In genomic region chr10:45472431-45473142, GRCm38 (mm10) we compare ENCODE assay signal across 15 mouse cellular contexts. TPM values are rescaled to one million over a fixed set of nuclear protein-coding genes. Genes with fewer than 3 reads are reported as not detected.
A peak's percentile ranks its signal among the peaks of the same experiment; 100 is the strongest.
DNase-seq lines count a peak whose midpoint lies in the region; ATAC-seq and TF ChIP-seq lines count a peak whose summit lies in the region.
"Had no signal": no experiment of that assay in that cellular context is flagged by ENCODE, and none has a peak within 500 bp of the region (broad histone marks: within the 10 kb centered on the region; RNA-seq: fewer than 3 reads in every experiment).

No protein-coding gene starts in this region.

- H3K4me1 ChIP-seq in heart, embryonic 12.5 days (replicated peaks): peaks cover 9% of the 10 kb centered on the region
- peaks cover 68% of the 10 kb centered on the region for H3K4me1 ChIP-seq in midbrain, embryonic 10.5 days
- H3K4me1 ChIP-seq in midbrain, postnatal 0 days (ENCODE audit: insufficient read depth, low read length): no peaks in the 10 kb centered on the region
- H3K4me1 ChIP-seq in embryonic facial prominence, embryonic 14.5 days (ENCODE audit: control insufficient read depth, insufficient read depth, low read length): peaks cover 4% of the 10 kb centered on the region
- H3K4me1 ChIP-seq in midbrain, embryonic 15.5 days: peaks cover 28% of the 10 kb centered on the region

- H3K27me3 ChIP-seq in heart, embryonic 12.5 days (replicated peaks): no peaks in the 10 kb centered on the region
- H3K27me3 ChIP-seq in midbrain, embryonic 10.5 days (ENCODE audit: low read depth, poor library complexity, severe bottlenecking): no peaks in the 10 kb centered on the region
- peaks cover 6% of the 10 kb centered on the region for H3K27me3 ChIP-seq in midbrain, postnatal 0 days (ENCODE audit: insufficient read depth, low read length)
- peaks cover 28% of the 10 kb centered on the region for H3K27me3 ChIP-seq in embryonic facial prominence, embryonic 14.5 days (replicated peaks; ENCODE audit: control insufficient read depth, insufficient read depth, low read length)
- H3K27me3 ChIP-seq in midbrain, embryonic 15.5 days (replicated peaks): peaks cover 13% of the 10 kb centered on the region

- no peak for TF ChIP-seq CTCF in midbrain, postnatal 0 days (IDR thresholded peaks at IDR 0.05)

- H3K9ac ChIP-seq in heart, embryonic 12.5 days: peak overlapping the region; percentile 37; the same call in 1 of the 2 replicates
- H3K9ac ChIP-seq in midbrain, postnatal 0 days (replicated peaks; ENCODE audit: low read length, poor library complexity, severe bottlenecking): no peak overlapping the region
- no peak overlapping the region for H3K9ac ChIP-seq in embryonic facial prominence, embryonic 14.5 days (ENCODE audit: low read depth, low read length)
- no peak overlapping the region for H3K9ac ChIP-seq in midbrain, embryonic 15.5 days
- H3K9ac ChIP-seq: embryonic facial prominence, embryonic 15.5 days had no signal

- intact Hi-C loops in heart, postnatal 14 days (cut with DNase I): no loop called here

- no peak for ATAC-seq in heart, embryonic 12.5 days (ENCODE audit: insufficient number of reproducible peaks, low FRiP score)
- ATAC-seq in midbrain, postnatal 0 days (ENCODE audit: low FRiP score): no peak
- no peak for ATAC-seq in embryonic facial prominence, embryonic 14.5 days (ENCODE audit: low read depth)
- no peak for ATAC-seq in midbrain, embryonic 15.5 days (replicated peaks)
- no peak for ATAC-seq in CD4-positive, CD25-positive, alpha-beta regulatory T cell, adult 4 months

- DNase-seq in heart, postnatal 14 days: no peak
- no peak for DNase-seq in midbrain, embryonic 10.5 days (ENCODE audit: low spot score)
- no peak for DNase-seq in midbrain, postnatal 0 days (ENCODE audit: low spot score)
- no peak for DNase-seq in embryonic facial prominence, embryonic 14.5 days (ENCODE audit: low spot score)
- DNase-seq: cerebellum, adult 18-20 months; kidney, postnatal 36 days; lung, postnatal 14 days; right cerebral cortex, adult 18-20 months; thymus, adult 2 months had no signal

- peak overlapping the region; percentile 56 for H3K4me3 ChIP-seq in heart, embryonic 12.5 days
- H3K4me3 ChIP-seq in midbrain, embryonic 10.5 days: peak overlapping the region; percentile 54
- no peak overlapping the region for H3K4me3 ChIP-seq in midbrain, postnatal 0 days (ENCODE audit: low read depth, low read length)
- no peak overlapping the region for H3K4me3 ChIP-seq in embryonic facial prominence, embryonic 14.5 days (ENCODE audit: low read depth, low read length)
- H3K4me3 ChIP-seq in midbrain, embryonic 15.5 days: no peak overlapping the region
- H3K4me3 ChIP-seq: embryonic facial prominence, embryonic 15.5 days; myocyte had no signal

- 6% methylated on average over 6 of the region's 6 CpGs for WGBS in heart, embryonic 12.5 days
- WGBS in midbrain, embryonic 10.5 days: 3% methylated on average over 6 of the region's 6 CpGs
- WGBS in midbrain, postnatal 0 days: 33% methylated on average over 6 of the region's 6 CpGs
- WGBS in embryonic facial prominence, embryonic 14.5 days: 5% methylated on average over 6 of the region's 6 CpGs
- 19% methylated on average over 6 of the region's 6 CpGs for WGBS in midbrain, embryonic 15.5 days

- H3K36me3 ChIP-seq in heart, embryonic 12.5 days: no peaks in the 10 kb centered on the region
- H3K36me3 ChIP-seq in midbrain, embryonic 10.5 days: no peaks in the 10 kb centered on the region
- no peaks in the 10 kb centered on the region for H3K36me3 ChIP-seq in midbrain, postnatal 0 days (ENCODE audit: insufficient read depth, low read length)
- no peaks in the 10 kb centered on the region for H3K36me3 ChIP-seq in embryonic facial prominence, embryonic 14.5 days (ENCODE audit: control insufficient read depth, insufficient read depth, low read length)
- no peaks in the 10 kb centered on the region for H3K36me3 ChIP-seq in midbrain, embryonic 15.5 days (replicated peaks)
- H3K36me3 ChIP-seq: embryonic facial prominence, embryonic 15.5 days had no signal

- H3K27ac ChIP-seq in heart, embryonic 12.5 days (ENCODE audit: poor library complexity, severe bottlenecking): peak overlapping the region; percentile 74
- H3K27ac ChIP-seq in midbrain, embryonic 10.5 days (replicated peaks): peak overlapping the region; percentile 84
- H3K27ac ChIP-seq in midbrain, postnatal 0 days (ENCODE audit: low read depth, low read length): no peak overlapping the region
- no peak overlapping the region for H3K27ac ChIP-seq in embryonic facial prominence, embryonic 14.5 days (replicated peaks; ENCODE audit: low read depth, low read length)
- no peak overlapping the region for H3K27ac ChIP-seq in midbrain, embryonic 15.5 days
- H3K27ac ChIP-seq: embryonic facial prominence, embryonic 15.5 days had no signal

- H3K9me3 ChIP-seq in heart, embryonic 12.5 days (replicated peaks): no peaks in the 10 kb centered on the region
- no peaks in the 10 kb centered on the region for H3K9me3 ChIP-seq in midbrain, embryonic 10.5 days (replicated peaks)
- H3K9me3 ChIP-seq in midbrain, postnatal 0 days (ENCODE audit: low read length): no peaks in the 10 kb centered on the region
- H3K9me3 ChIP-seq in embryonic facial prominence, embryonic 14.5 days (ENCODE audit: control insufficient read depth, low read length): no peaks in the 10 kb centered on the region
- H3K9me3 ChIP-seq in midbrain, embryonic 15.5 days: no peaks in the 10 kb centered on the region
- H3K9me3 ChIP-seq: embryonic facial prominence, embryonic 15.5 days had no signal

- peak overlapping the region; percentile 72 for H3K4me2 ChIP-seq in heart, embryonic 12.5 days
- H3K4me2 ChIP-seq in midbrain, postnatal 0 days (ENCODE audit: low read depth, low read length, poor library complexity, severe bottlenecking): no peak overlapping the region
- H3K4me2 ChIP-seq in embryonic facial prominence, embryonic 14.5 days (ENCODE audit: low read depth, low read length): peak overlapping the region; percentile 52
- 0 out of 2 replicates have a peak overlapping the region, but pooled peaks have one; percentile 16 for H3K4me2 ChIP-seq in midbrain, embryonic 15.5 days
- H3K4me2 ChIP-seq: embryonic facial prominence, embryonic 15.5 days had no signal

RNA-seq across cellular contexts. Expression of gene Lin28b, which starts 13.6 kb away (rescaled TPM):
- 4.9 and 6.0 TPM in 2 replicates for polyA plus RNA-seq in heart, embryonic 12.5 days (2016; fragmentation: Nextera tagmentation; extraction: Ambion mirVana)
- total RNA-seq in heart, postnatal 14 days (2021): under 1 TPM; 0.27 to 0.29 TPM
- polyA plus RNA-seq in midbrain, embryonic 10.5 days (2016; fragmentation: Nextera tagmentation; extraction: Ambion mirVana): 37.9 and 52.7 TPM in 2 replicates
- 9.0 and 14.6 TPM in 2 replicates for total RNA-seq in midbrain, postnatal 0 days (2014; rRNA removed)
- polyA plus RNA-seq in midbrain, postnatal 0 days (2015; fragmentation: Nextera tagmentation; extraction: Ambion mirVana): 3.7 and 4.4 TPM in 2 replicates
- 0.57 and 0.92 TPM in 2 replicates for polyA plus RNA-seq in embryonic facial prominence, embryonic 14.5 days (2014; fragmentation: Nextera tagmentation; extraction: Ambion mirVana)
- polyA plus RNA-seq in midbrain, embryonic 15.5 days (2015; fragmentation: Nextera tagmentation; extraction: Ambion mirVana): 8.7 and 9.0 TPM in 2 replicates
- polyA plus RNA-seq in CD4-positive, CD25-positive, alpha-beta regulatory T cell, adult 4 months (2017; shearing (Covaris generic)): not detected
- total RNA-seq: gastrocnemius, adult 18-20 months had no signal

Comparison
In these comparisons a context has a peak if more than half of its experiments do, and no peak if none do; other contexts are left out.
1. H3K27ac ChIP-seq: peak in heart, embryonic 12.5 days (single experiment) and midbrain, embryonic 10.5 days (single experiment); none in midbrain, postnatal 0 days (single experiment), embryonic facial prominence, embryonic 14.5 days (single experiment) and midbrain, embryonic 15.5 days (single experiment).
2. H3K4me3 ChIP-seq: peak in heart, embryonic 12.5 days (single experiment) and midbrain, embryonic 10.5 days (single experiment); none in midbrain, postnatal 0 days (single experiment), embryonic facial prominence, embryonic 14.5 days (single experiment) and midbrain, embryonic 15.5 days (single experiment).